Mouse (Mus musculus) E14TG2a.4 (cell line): Measurements from ENCODE around the gene Dytn.

ENCODE experiments used
- H3K27me3 ChIP-seq: 2 replicates; pipeline ENCODE4 v1.6.1; 2014; ENCODE audit warnings: low read length, control low read depth; ENCODE audit not compliant: insufficient read depth
- H3K36me3 ChIP-seq: 2 replicates; pipeline ENCODE4 v1.6.1; 2014; ENCODE audit warnings: low read length, control low read depth; ENCODE audit not compliant: insufficient read depth
- H3K4me1 ChIP-seq: replicated peaks from 2 replicates; pipeline ENCODE4 v1.6.1; 2014; ENCODE audit warnings: low read depth, low read length, control low read depth
- H3K4me3 ChIP-seq: replicated peaks from 2 replicates; pipeline ENCODE4 v1.5.1; 2014; ENCODE audit warnings: mild to moderate bottlenecking, low read length
- H3K9me3 ChIP-seq: 2 replicates; pipeline ENCODE4 v1.6.1; 2014; ENCODE audit warnings: low read length, control low read depth
- CTCF ChIP-seq: conservative IDR thresholded peaks from 2 replicates; pipeline ENCODE4 v1.5.1; 2014; ENCODE audit warnings: low read length
- NANOG ChIP-seq: IDR thresholded peaks from 2 replicates; pipeline ENCODE4 v1.6.1; 2014; ENCODE audit warnings: borderline replicate concordance, low read length, mixed read lengths
- POU5F1 ChIP-seq: IDR thresholded peaks from 2 replicates; pipeline ENCODE4 v1.6.1; 2014; ENCODE audit warnings: low read length, borderline replicate concordance

Dytn gene

GRCm38 (mm10) chr1:63573432-63573831 lies 113.3 kb downstream of the Dytn start:
- Histone ChIP-seq H3K36me3 (peaks cover 98% of the 10 kb centered on the region), H3K4me1 (no peaks in the 10 kb centered on the region), H3K9me3 (no peaks in the 10 kb centered on the region), H3K4me3 (no peak overlapping the region), H3K27me3 (no peaks in the 10 kb centered on the region)
- TF ChIP-seq POU5F1 (no peak), CTCF (no peak), NANOG (no peak)
